In genomic region chr14:72506723-72507420, GRCm38 (mm10) we compare ENCODE assay signal across 9 mouse cellular contexts. TPM values are rescaled to one million over a fixed set of nuclear protein-coding genes. Genes with fewer than 3 reads are reported as not detected.
DNase-seq lines count a peak whose midpoint lies in the region; ATAC-seq lines count a peak whose summit lies in the region.
"Had no signal": no experiment of that assay in that cellular context is flagged by ENCODE, and none has a peak within 500 bp of the region (broad histone marks: within the 10 kb centered on the region; RNA-seq: fewer than 3 reads in every experiment).

No protein-coding gene starts in this region.

- H3K27ac ChIP-seq in kidney, embryonic 14.5 days (ENCODE audit: low read depth, low read length), result no peak overlapping the region
- H3K27ac ChIP-seq in embryonic facial prominence, embryonic 14.5 days (replicated peaks; ENCODE audit: low read depth, low read length), result no peak overlapping the region
- no peak overlapping the region for H3K27ac ChIP-seq in limb, embryonic 12.5 days
- H3K27ac ChIP-seq in neural tube, embryonic 12.5 days, result no peak overlapping the region

- H3K36me3 ChIP-seq in kidney, embryonic 14.5 days (ENCODE audit: control insufficient read depth, insufficient read depth, low read length), result no peaks in the 10 kb centered on the region
- H3K36me3 ChIP-seq in embryonic facial prominence, embryonic 14.5 days (ENCODE audit: control insufficient read depth, insufficient read depth, low read length), result no peaks in the 10 kb centered on the region
- H3K36me3 ChIP-seq in limb, embryonic 12.5 days, result no peaks in the 10 kb centered on the region
- no peaks in the 10 kb centered on the region for H3K36me3 ChIP-seq in neural tube, embryonic 12.5 days
- H3K36me3 ChIP-seq: G1E had no signal

- ATAC-seq in kidney, embryonic 14.5 days (ENCODE audit: low FRiP score, low TSS enrichment), result 0 out of 2 replicates have a peak, but pooled peaks have one; percentile 29
- ATAC-seq in embryonic facial prominence, embryonic 14.5 days (ENCODE audit: low read depth), result no peak
- no peak for ATAC-seq in limb, embryonic 12.5 days (ENCODE audit: insufficient number of reproducible peaks, insufficient read depth, low FRiP score, low TSS enrichment, low read depth)
- ATAC-seq in neural tube, embryonic 12.5 days (ENCODE audit: low FRiP score, low read depth), result no peak

- H3K4me2 ChIP-seq in kidney, embryonic 14.5 days (replicated peaks; ENCODE audit: low read depth, low read length), result peak overlapping the region; percentile 63
- H3K4me2 ChIP-seq in embryonic facial prominence, embryonic 14.5 days (ENCODE audit: low read depth, low read length), result peak overlapping the region; percentile 66
- H3K4me2 ChIP-seq in limb, embryonic 12.5 days, result peak overlapping the region; percentile 64
- H3K4me2 ChIP-seq in neural tube, embryonic 12.5 days (replicated peaks), result peak overlapping the region; percentile 57

- H3K27me3 ChIP-seq in kidney, embryonic 14.5 days (ENCODE audit: control insufficient read depth, insufficient read depth, low read length), result no peaks in the 10 kb centered on the region
- H3K27me3 ChIP-seq in embryonic facial prominence, embryonic 14.5 days (replicated peaks; ENCODE audit: control insufficient read depth, insufficient read depth, low read length), result no peaks in the 10 kb centered on the region
- peaks cover 4% of the 10 kb centered on the region; the same call in 1 of the 2 replicates for H3K27me3 ChIP-seq in limb, embryonic 12.5 days
- no peaks in the 10 kb centered on the region for H3K27me3 ChIP-seq in neural tube, embryonic 12.5 days (replicated peaks)

- no peaks in the 10 kb centered on the region for H3K4me1 ChIP-seq in kidney, embryonic 14.5 days (ENCODE audit: control insufficient read depth, insufficient read depth, low read length)
- 0 out of 2 replicates have a peak, but pooled peaks cover 3% of the 10 kb centered on the region for H3K4me1 ChIP-seq in embryonic facial prominence, embryonic 14.5 days (ENCODE audit: control insufficient read depth, insufficient read depth, low read length)
- H3K4me1 ChIP-seq in limb, embryonic 12.5 days (replicated peaks), result 0 out of 2 replicates have a peak, but pooled peaks cover 7% of the 10 kb centered on the region
- H3K4me1 ChIP-seq in neural tube, embryonic 12.5 days, result peaks cover 9% of the 10 kb centered on the region

- no peak for DNase-seq in kidney, adult 11 months
- peak; percentile 9 for DNase-seq in embryonic facial prominence, embryonic 14.5 days (ENCODE audit: low spot score)
- DNase-seq in gastrocnemius, postnatal 36 days, result no peak
- DNase-seq in spleen, postnatal 10 days (ENCODE audit: low spot score in 2 of 2), result no peak
- no peak for DNase-seq in gastrocnemius, postnatal 14 days

- H3K4me3 ChIP-seq in kidney, embryonic 14.5 days (ENCODE audit: low read length), result peak overlapping the region; percentile 31
- H3K4me3 ChIP-seq in embryonic facial prominence, embryonic 14.5 days (ENCODE audit: low read depth, low read length), result peak overlapping the region; percentile 37
- H3K4me3 ChIP-seq in limb, embryonic 12.5 days (replicated peaks), result peak overlapping the region; percentile 34
- H3K4me3 ChIP-seq in neural tube, embryonic 12.5 days, result no peak overlapping the region

- intact Hi-C loops in gastrocnemius, postnatal 36 days (cut with DNase I), result no loop called here
- intact Hi-C loops in gastrocnemius, postnatal 14 days (cut with DNase I; ENCODE audit: low total_unique reads), result no loop called here

- H3K9me3 ChIP-seq in kidney, embryonic 14.5 days (ENCODE audit: control insufficient read depth, low read length), result no peaks in the 10 kb centered on the region
- no peaks in the 10 kb centered on the region for H3K9me3 ChIP-seq in embryonic facial prominence, embryonic 14.5 days (ENCODE audit: control insufficient read depth, low read length)
- no peaks in the 10 kb centered on the region for H3K9me3 ChIP-seq in limb, embryonic 12.5 days
- H3K9me3 ChIP-seq in neural tube, embryonic 12.5 days, result no peaks in the 10 kb centered on the region
- H3K9me3 ChIP-seq: G1E had no signal

- H3K9ac ChIP-seq in kidney, embryonic 14.5 days (ENCODE audit: low read depth, low read length), result peak overlapping the region; percentile 50; the same call in 1 of the 2 replicates
- peak overlapping the region; percentile 30 for H3K9ac ChIP-seq in embryonic facial prominence, embryonic 14.5 days (ENCODE audit: low read depth, low read length)
- peak overlapping the region; percentile 51; the same call in 1 of the 2 replicates for H3K9ac ChIP-seq in limb, embryonic 12.5 days (replicated peaks)
- H3K9ac ChIP-seq in neural tube, embryonic 12.5 days, result no peak overlapping the region; the same call in 1 of the 2 replicates

- WGBS in kidney, embryonic 14.5 days, result 20% methylated on average over 11 of the region's 11 CpGs
- 16% methylated on average over 11 of the region's 11 CpGs for WGBS in embryonic facial prominence, embryonic 14.5 days
- WGBS in limb, embryonic 12.5 days, result 20% methylated on average over 11 of the region's 11 CpGs
- WGBS in neural tube, embryonic 12.5 days, result 20% methylated on average over 11 of the region's 11 CpGs

RNA-seq across cellular contexts. Expression of gene Gm9195, which starts 15.2 kb away (rescaled TPM):
- polyA plus RNA-seq in kidney, embryonic 14.5 days (2014; fragmentation: Nextera tagmentation; extraction: Ambion mirVana), result not detected in 2 replicates
- polyA plus RNA-seq in embryonic facial prominence, embryonic 14.5 days (2014; fragmentation: Nextera tagmentation; extraction: Ambion mirVana), result 0.03 TPM in 1 of 2 replicates, not detected in the other
- polyA plus RNA-seq in limb, embryonic 12.5 days (2016; fragmentation: Nextera tagmentation; extraction: Ambion mirVana), result not detected in 2 replicates
- not detected in 2 replicates for polyA plus RNA-seq in neural tube, embryonic 12.5 days (2016; fragmentation: Nextera tagmentation; extraction: Ambion mirVana)
- total RNA-seq in gastrocnemius, postnatal 36 days (2021), result not detected
- not detected for total RNA-seq in gastrocnemius, postnatal 14 days (2021)
- polyA plus RNA-seq: G1E had no signal
